Mouse (Mus musculus) cortical plate, adult 2 months (tissue): ENCODE results near the gene Dhx40.

Source experiments
- CTCF ChIP-seq: fragments of 200-500 bp; IDR thresholded peaks from 2 replicates; pipeline ENCODE4 v1.5.1; 2011; ENCODE audit warnings: mild to moderate bottlenecking, control low read depth, low read length; ENCODE audit not compliant: insufficient read depth; ENCODE audit errors: extremely low read depth
- POLR2A ChIP-seq: fragments of 200-500 bp; IDR thresholded peaks from 2 replicates; pipeline ENCODE4 v1.6.1; 2011; ENCODE audit warnings: mild to moderate bottlenecking, low read length, control low read depth; ENCODE audit not compliant: insufficient read depth; ENCODE audit errors: extremely low read depth

- TF ChIP-seq CTCF (no peak), POLR2A (no peak)
These were observed 68.1 kb downstream of the Dhx40 start for GRCm38 (mm10) chr11:86739470-86739869.
